Mouse (Mus musculus) brain, adult 2 months (tissue): ENCODE measurements at regions not wholly inside any gene's neighbourhood (a gene's known extent, or its start where the extent isn't known, plus 50 kb on each side); places are given as distances from the start of the nearest gene placed in this dataset.
A peak's percentile ranks its signal among the peaks of the same experiment; 100 is the strongest.
"Not testable (repeated sequence)": the region's sequence is repeated elsewhere in the genome, so short reads cannot be mapped to it uniquely, and the experiment has no call there.

Experiments
- DNase-seq: peaks from one replicate; pipeline ENCODE4 v3.0.0; 2011; ENCODE audit warnings: low read depth, low spot score

DNA sequence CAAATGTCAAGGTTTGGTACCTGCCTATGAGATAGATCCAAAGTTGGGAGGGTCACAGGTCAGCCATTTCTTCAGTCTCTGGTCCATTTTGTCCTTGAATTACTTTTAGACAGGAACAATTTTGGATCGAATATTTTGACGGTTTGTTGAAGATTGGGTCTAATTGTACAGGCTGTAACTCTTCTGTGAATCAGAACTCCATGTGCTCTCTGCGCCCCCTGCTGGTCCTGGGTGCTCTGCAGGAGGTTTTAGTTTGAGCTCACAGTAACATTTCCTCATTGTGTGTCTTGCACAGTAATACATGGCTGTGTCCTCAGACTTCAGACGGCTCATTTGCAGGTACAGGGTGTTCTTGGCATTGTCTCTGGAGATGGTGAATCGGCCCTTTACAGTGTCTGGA is 158.1 kb downstream of the Adam6a start:
- DNase-seq, result not testable (repeated sequence)

DNA sequence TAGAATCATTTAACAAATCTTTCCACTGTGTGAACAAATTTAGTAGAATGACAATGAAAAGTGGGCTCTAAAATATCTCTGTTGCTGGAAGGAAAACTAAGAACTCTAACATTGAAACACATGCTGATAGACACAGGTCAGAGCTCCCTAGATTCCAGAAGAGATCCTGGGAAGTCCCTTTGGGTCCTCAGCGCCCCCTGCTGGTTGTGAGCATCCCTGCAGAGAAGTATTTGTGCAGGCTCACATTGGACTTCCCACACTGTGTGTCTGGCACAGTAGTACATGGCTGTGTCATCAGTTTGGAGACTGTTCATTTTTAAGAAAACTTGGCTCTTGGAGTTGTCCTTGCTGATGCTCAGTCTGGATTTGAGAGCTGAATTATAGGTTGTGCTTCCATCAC is 172.7 kb downstream of the Adam6a start:
- peak; percentile 8 for DNase-seq

GRCm38 (mm10) chr12:113735847-113736246 is 192.1 kb downstream of the Adam6a start:
- DNase-seq, result peak; percentile 6

GRCm38 (mm10) chr12:113746277-113746676 is 202.6 kb downstream of the Adam6a start:
- no peak for DNase-seq

GRCm38 (mm10) chr12:113747987-113748386 is 204.3 kb downstream of the Adam6a start:
- no peak for DNase-seq

DNA sequence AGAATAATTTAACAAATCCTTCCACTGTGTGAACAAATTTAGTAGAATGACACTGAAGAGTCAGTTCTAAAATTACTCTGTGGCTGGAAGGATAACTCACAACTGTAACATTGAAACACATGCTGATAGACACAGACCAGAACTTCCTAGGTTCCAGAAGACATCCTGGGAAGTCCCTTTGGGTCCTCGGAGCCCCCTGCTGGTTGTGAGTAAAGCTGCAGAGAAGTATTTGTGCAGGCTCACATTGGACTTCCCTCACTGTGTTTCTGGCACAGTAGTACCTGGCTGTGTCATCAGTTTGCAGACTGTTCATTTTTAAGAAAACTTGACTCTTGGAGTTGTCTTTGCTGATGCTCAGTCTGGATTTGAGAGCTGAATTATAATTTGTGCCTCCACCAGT is 225.9 kb downstream of the Adam6a start:
- DNase-seq, result peak; percentile 2

DNA sequence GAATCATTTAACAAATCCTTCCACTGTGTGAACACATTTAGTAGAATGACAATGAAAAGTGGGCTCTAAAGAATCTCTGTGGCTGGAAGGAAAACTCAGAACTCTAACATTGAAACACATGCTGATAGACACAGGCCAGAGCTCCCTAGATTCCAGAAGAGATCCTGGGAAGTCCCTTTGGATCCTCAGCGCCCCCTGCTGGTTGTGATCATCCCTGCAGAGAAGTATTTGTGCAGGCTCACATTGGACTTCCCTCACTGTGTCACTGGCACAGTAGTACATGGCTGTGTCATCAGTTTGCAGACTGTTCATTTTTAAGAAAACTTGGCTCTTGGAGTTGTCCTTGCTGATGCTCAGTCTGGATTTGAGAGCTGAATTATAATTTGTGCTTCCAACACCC is 252.2 kb downstream of the Adam6a start:
- peak; percentile 5 for DNase-seq

GRCm38 (mm10) chr12:113826377-113826776 is 282.7 kb downstream of the Adam6a start:
- peak; percentile 1 for DNase-seq

- peak; percentile 13 for DNase-seq
Observed at GRCm38 (mm10) chr12:113858893-113859292, 315.2 kb downstream of the Adam6a start.

DNA sequence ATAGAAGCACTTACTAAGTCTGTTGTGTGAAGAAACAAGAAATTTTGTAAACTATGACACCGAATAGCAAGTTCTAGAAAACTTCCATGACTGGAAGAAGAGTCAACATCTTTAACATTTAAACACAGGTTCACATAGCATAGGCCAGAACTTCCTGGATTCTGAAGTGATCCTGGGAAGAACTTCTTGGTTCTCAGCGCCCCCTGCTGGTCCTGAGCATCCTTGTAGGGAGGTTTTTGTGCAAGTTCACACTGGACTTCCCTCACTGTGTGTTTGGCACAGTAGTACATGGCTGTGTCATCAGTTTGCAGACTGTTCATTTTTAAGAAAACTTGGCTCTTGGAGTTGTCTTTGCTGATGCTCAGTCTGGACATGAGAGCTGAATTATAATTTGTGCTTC is 335.1 kb downstream of the Adam6a start:
- peak; percentile 4 for DNase-seq

DNA sequence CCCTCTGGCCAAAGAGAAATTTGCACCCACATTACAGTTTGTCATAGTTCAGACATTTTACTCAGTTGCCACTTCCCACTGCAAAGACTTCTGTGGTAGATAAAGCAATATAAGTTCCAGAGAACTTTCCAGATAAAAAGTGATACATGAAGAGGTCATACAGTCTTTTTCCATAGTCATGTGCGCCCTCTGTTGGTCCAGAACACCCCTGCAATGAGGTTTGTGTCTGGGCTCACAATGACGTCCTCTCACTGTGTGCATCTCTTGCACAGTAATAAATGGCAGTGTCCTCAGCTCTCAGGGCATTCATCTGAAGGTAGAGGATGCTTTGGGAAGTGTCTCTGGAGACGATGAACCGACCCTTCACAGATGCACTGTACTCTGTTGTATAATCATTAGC is 352.4 kb downstream of the Adam6a start:
- no peak for DNase-seq

DNA sequence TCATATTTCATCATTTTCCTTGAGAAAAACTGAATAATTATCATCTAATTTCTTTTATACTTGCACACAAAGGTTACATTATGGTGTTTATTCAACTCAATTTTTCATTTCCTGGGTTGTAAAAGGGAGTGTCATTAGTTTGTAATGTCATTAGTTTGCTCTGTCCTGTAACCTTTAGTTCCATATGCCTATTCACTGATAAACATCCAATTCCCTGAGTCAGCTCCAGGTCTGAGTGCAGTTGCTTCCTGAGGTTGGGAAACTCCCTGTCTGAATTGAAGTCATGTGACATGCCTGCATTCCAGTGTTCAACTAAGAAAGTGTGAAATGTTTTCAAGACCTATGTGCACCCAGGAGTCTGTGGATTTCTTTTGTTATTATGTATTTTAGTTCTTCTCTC is 362.8 kb downstream of the Adam6a start:
- DNase-seq, result no peak

DNA sequence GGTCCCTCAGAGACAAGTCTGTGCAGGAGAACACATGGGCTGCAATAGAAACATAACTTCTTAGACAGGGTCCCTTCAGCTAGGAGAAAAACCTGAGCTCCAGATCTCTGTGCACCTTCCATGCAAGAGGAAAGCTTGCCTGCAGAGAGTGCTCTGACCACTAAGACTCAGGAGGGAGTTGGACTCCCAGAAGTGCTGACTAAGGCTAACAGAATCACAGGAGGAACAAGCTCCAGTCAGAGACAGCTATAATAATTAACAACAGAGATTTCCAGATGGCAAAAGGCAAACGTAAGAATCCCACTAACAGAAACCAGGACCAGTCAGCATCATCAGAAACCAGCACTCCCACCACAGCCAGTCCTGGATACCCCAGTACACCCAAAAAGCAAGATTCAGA is 364.0 kb downstream of the Adam6a start:
- DNase-seq, result no peak

- DNase-seq, result no peak
Observed at GRCm38 (mm10) chr12:113911770-113912169, 368.1 kb downstream of the Adam6a start.

- DNase-seq, result no peak
Observed at GRCm38 (mm10) chr12:113940721-113941120, 397.0 kb downstream of the Adam6a start.

DNA sequence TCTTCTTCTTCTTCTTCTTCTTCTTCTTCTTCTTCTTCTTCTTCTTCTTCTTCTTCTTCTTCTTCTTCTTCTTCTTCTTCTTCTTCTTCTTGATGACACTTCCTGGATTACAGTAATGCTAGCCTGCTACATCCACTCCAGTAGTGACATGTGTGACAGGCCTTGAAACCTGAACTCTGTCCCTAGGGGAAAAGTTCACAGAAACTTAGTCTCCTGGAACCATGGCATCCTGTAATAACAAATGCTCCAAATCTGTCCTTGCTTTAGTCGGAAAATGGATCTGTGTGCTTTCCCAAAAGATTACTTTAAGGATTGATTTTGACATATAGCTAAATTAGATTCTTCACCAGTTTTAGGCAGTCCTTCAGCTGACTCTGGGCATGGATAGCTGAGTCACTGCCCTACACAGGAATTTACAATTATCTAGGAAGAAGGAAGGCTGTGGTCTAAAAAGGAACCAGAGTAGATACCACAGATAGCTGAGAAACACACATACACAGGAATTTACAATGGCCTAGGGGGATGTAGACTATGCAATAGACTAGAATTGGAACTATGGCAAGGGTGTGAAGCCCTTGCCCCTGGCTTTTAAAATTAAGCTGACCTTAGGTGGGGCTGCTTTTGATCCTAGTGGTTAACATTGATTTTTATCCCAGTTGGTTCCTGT is 400.1 kb downstream of the Adam6a start:
- not testable (repeated sequence) for DNase-seq

DNA sequence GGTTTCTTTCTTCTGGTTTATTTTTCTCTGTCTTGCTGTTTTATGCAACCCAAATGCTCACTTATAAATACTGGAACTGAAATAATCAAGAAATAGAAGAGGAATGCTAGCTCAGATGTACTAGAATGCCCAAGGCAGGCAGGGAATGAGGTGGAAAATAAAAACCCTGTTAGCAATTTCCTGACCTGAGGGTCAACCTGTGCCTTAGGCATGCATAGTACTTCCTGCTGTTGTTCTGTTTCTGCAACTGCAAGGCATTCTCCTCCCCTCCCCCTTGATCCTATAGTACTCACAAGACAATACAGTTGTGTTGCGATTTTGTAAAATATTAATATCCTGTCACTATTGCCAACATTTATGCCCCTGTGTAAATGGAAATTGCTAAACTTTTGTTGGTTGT is 402.1 kb downstream of the Adam6a start:
- DNase-seq, result not testable (repeated sequence)

- DNase-seq, result peak; percentile 1
Observed at GRCm38 (mm10) chr12:113948017-113948416, 404.3 kb downstream of the Adam6a start.

DNA sequence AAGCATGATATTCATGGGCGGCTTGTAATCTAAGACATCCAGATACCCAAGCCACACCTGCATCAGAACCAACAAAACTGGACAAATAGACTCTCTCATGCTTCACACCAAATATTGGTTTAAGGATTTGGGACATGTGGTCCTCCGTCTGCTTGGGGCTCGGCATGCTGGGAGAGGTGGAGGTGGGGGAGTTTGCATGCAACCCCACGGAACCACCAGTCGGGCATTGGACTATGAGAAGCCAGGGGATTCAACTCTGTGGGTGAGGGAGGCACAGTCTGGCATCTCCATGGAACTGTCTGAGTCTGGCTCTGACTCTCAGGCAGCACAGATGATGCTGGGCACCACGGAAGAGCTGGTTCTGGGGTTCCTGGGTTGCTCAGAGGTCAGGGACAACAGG is 430.6 kb downstream of the Adam6a start:
- DNase-seq, result no peak

DNA sequence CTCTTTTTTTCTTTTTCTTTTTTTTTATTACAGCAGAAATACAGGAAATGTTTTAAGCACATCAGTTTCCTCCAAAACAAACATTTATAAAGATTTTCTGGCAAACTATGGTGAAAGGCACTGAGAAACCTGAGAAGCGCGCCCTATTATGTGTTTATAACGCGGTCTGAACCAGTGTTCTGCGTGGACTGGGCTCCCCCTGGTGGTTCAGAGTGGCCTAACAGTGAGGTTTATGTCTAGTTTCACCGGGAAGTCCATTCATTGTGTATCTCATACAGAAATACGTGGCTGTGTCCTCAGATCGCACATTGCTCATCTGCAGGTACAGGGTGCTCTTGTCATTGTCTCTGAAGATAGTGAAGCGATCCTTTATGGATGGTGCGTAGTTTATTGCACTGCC is 437.9 kb downstream of the Adam6a start:
- DNase-seq, result peak; percentile 30

DNA sequence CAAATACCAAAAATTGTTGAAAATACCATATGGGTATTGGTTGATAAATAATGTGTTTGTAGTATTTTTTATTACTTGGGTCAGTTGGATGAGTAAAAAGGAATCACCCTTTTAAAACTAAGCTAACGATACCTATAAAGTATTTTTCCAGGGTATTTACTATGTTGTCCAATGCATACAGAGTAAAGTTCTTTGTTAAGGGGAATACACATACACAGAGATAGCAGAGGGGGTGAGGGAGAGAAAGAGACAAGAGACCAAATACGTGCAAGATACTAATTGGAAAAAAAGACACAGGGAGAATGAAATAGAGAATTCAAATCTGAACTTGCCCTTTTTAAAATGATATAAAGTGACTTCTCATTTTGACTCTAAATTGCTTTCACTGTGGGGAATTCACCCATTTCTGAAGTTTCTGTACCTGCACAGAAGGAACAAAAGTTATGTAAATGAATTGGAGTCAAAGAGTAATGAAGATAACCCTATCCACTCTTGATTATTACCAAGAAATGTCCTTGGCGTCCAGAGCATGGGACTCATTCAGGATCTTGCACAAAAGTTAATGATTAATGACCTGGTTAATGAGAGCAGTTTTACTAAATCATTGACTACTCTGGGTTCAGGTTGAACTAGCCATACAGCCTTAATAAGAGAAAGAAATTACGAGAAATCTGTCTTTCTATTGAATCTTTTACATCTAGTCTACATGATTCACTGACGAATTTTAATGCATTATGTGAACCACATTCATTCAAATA is 443.7 kb downstream of the Adam6a start:
- no peak for DNase-seq

- DNase-seq, result no peak
Observed at GRCm38 (mm10) chr12:113992425-113992824, 448.7 kb downstream of the Adam6a start.

GRCm38 (mm10) chr12:113994284-113994683 is 450.6 kb downstream of the Adam6a start:
- not testable (repeated sequence) for DNase-seq
